Mouse (Mus musculus) hindbrain, embryonic 14.5 days (tissue): Measurements from ENCODE around the gene Hist1h2bf. TPM values are rescaled to one million over a fixed set of nuclear protein-coding genes. Genes with fewer than 3 reads are reported as not detected.
"Not testable (repeated sequence)": the region's sequence is repeated elsewhere in the genome, so short reads cannot be mapped to it uniquely, and the experiment has no call there.

Source experiments
- ATAC-seq: fragments of 200-750 bp; cut with Nextera tagmentation; 2 replicates; pipeline ENCODE4 v1.8.0; 2017; ENCODE audit warnings: moderate number of reproducible peaks, mild to moderate bottlenecking, moderate TSS enrichment, moderate library complexity; ENCODE audit not compliant: low FRiP score
- DNase-seq: peaks from one replicate; pipeline ENCODE4 v3.0.0-alpha.2; 2015; ENCODE audit warnings: low spot score
- H3K27ac ChIP-seq: fragments of 300-500 bp; sonication (generic); 2 replicates; pipeline ENCODE4 v1.5.1; 2014; ENCODE audit warnings: mild to moderate bottlenecking, moderate library complexity
- H3K27me3 ChIP-seq: fragments of 300-500 bp; sonication (generic); 2 replicates; pipeline ENCODE4 v1.6.1; 2014; ENCODE audit warnings: mild to moderate bottlenecking, low read length, mixed read lengths; ENCODE audit not compliant: control insufficient read depth, insufficient read depth
- H3K36me3 ChIP-seq: fragments of 300-500 bp; sonication (generic); replicated peaks from 2 replicates; pipeline ENCODE4 v1.6.1; 2014; ENCODE audit not compliant: control insufficient read depth, insufficient read depth
- H3K4me1 ChIP-seq: fragments of 300-500 bp; sonication (generic); replicated peaks from 2 replicates; pipeline ENCODE4 v1.6.1; 2014; ENCODE audit warnings: antibody characterized with exemption, low read length, mixed read lengths; ENCODE audit not compliant: control insufficient read depth, insufficient read depth
- H3K4me2 ChIP-seq: fragments of 300-500 bp; sonication (generic); replicated peaks from 2 replicates; pipeline ENCODE4 v1.6.1; 2014; ENCODE audit warnings: mild to moderate bottlenecking, moderate library complexity
- H3K4me3 ChIP-seq: fragments of 300-500 bp; sonication (generic); replicated peaks from 2 replicates; pipeline ENCODE4 v1.5.1; 2014; ENCODE audit warnings: mild to moderate bottlenecking, low read length
- H3K9ac ChIP-seq: fragments of 300-500 bp; sonication (generic); 2 replicates; pipeline ENCODE4 v1.6.1; 2014
- H3K9me3 ChIP-seq: fragments of 300-500 bp; sonication (generic); 2 replicates; pipeline ENCODE4 v1.6.1; 2016; ENCODE audit warnings: low read length; ENCODE audit not compliant: control insufficient read depth
- WGBS: fragments of 180-500 bp; shearing (Covaris S2); extraction: QIAGEN DNeasy Blood & Tissue Kit; methylation state at CpG from one replicate; pipeline ENCODE4 v1.1.7; 2014; 5-methylcytosine and 5-hydroxymethylcytosine counted together
- polyA plus RNA-seq: library from polyadenylated mRNA; unstranded; fragments of >200 nt; fragmentation: Nextera tagmentation; extraction: Ambion mirVana; gene quantifications from 2 replicates; pipeline ENCODE4 v1.2.1, GENCODE M21; 2014

Gene Hist1h2bf
- polyA plus RNA-seq, 1 experiment from 2014 or later, result 0.91 TPM

GRCm38 (mm10) chr13:23561883-23562659 lies 11.9 kb downstream of the Hist1h2bf start, which contains the start of gene Hist1h3e:
Gene Hist1h3e, minus strand, starts transcription at chr13:23562369.
- WGBS, result under 1% methylated on average over 46 of the region's 67 CpGs
- peak; percentile 96 for ATAC-seq
- not testable (repeated sequence) for H3K4me1 ChIP-seq, H3K36me3 ChIP-seq, H3K27me3 ChIP-seq, H3K9me3 ChIP-seq
- Histone ChIP-seq H3K27ac (peak within 1 kb of the TSS; percentile 96), H3K4me3 (peak within 1 kb of the TSS; percentile 34), H3K9ac (peak within 1 kb of the TSS; percentile 62), H3K4me2 (peak within 1 kb of the TSS; percentile 67)
- DNase-seq, result peak; percentile 98

DNA sequence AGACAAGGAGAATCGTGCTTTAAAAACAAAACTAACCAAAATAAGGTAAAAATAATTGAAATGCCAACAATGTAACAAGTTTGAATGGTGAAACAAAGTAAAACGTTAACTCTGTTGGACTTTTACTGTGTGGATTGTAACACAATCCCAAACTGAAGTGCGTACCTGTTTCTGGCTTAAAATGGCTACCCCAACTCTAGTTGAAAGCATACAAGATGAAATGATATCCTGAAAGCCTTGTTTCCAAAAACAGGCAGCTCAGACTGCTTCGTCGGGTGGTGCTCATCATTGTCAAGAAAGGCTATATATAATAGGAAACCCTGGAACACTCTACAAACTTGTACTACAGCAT lies 12.5 kb downstream of the Hist1h2bf start:
- Histone ChIP-seq H3K9ac (peak overlapping the region; percentile 62; the same call in 1 of the 2 replicates), H3K27ac (peak overlapping the region; percentile 96), H3K4me3 (peak overlapping the region; percentile 34), H3K4me2 (peak overlapping the region; percentile 67)
- not testable (repeated sequence) for H3K27me3 ChIP-seq, H3K36me3 ChIP-seq, ATAC-seq, H3K4me1 ChIP-seq, H3K9me3 ChIP-seq, DNase-seq
- 0% methylated on average over 2 of the region's 5 CpGs for WGBS

- not testable (repeated sequence) for H3K36me3 ChIP-seq, H3K9ac ChIP-seq, ATAC-seq, H3K27me3 ChIP-seq, H3K4me1 ChIP-seq, H3K9me3 ChIP-seq, DNase-seq, H3K27ac ChIP-seq, H3K4me3 ChIP-seq
- H3K4me2 ChIP-seq, result peak overlapping the region; percentile 29; the same call in 1 of the 2 replicates
- WGBS, result 13% methylated on average over 2 of the region's 2 CpGs
These were observed 13.3 kb downstream of the Hist1h2bf start for GRCm38 (mm10) chr13:23560699-23561098.

DNA sequence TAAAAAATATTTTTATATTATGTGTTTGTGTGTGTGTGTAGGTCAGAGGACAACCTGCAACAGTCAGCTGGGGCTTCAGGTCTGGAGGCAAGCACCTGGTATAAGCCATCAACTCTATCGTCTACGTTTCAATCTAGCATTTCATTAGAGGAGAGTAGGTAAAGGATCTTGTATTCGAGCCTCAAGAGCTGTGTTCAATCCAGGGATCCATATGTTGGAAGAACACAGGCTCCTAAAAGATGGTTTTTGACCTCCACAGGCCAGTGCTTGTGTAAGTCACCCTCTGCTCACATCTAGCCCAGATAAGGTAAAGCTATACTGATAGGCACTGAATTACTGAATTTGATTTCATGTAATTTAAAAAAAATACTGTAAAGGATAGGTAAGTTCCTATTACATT lies 17.1 kb downstream of the Hist1h2bf start:
- 81% methylated on average over 3 of the region's 3 CpGs for WGBS
- Histone ChIP-seq H3K27ac (no peak overlapping the region), H3K9ac (no peak overlapping the region)

GRCm38 (mm10) chr13:23555839-23556416 lies 18.1 kb downstream of the Hist1h2bf start:
- no peaks in the 10 kb centered on the region for H3K36me3 ChIP-seq

More for the DNA sequence above, 17.1 kb downstream of the Hist1h2bf start:
- ATAC-seq, result no peak
- Histone ChIP-seq H3K4me1 (peaks cover 16% of the 10 kb centered on the region), H3K4me3 (no peak overlapping the region), H3K27me3 (no peaks in the 10 kb centered on the region), H3K4me2 (peak overlapping the region; percentile 83), H3K9me3 (no peaks in the 10 kb centered on the region), H3K36me3 (no peaks in the 10 kb centered on the region)
- no peak for DNase-seq

DNA sequence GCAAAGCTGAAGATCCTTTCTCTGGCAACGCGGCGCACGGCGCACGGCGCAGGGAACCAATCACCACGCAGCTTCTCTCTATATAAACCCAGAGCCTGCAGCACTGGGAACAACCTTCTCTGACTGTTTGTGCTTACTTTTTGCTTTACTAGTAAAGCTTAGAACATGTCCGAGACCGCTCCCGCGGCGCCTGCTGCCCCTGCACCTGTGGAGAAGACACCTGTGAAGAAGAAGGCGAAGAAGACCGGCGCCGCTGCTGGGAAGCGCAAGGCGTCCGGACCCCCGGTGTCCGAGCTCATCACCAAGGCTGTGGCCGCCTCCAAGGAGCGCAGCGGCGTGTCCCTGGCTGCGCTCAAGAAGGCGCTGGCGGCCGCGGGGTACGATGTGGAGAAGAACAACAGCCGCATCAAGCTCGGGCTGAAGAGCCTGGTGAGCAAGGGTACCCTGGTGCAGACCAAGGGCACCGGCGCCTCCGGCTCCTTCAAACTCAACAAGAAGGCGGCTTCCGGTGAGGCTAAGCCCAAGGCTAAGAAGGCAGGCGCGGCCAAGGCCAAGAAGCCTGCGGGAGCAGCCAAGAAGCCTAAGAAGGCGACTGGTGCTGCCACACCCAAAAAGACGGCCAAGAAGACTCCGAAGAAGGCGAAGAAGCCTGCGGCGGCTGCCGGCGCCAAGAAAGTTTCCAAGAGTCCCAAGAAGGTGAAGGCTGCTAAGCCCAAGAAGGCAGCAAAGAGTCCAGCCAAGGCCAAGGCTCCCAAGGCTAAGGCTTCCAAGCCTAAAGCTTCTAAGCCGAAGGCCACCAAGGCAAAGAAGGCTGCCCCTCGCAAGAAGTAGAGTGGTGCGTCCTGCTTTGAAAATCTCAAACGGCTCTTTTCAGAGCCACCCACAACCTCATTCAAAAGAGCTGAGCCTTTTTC lies 18.8 kb downstream of the Hist1h2bf start:
- ATAC-seq, result peak; percentile 77

More at GRCm38 (mm10) chr13:23555839-23556416, 18.1 kb downstream of the Hist1h2bf start:
- DNase-seq (peak; percentile 94), ATAC-seq (peak; percentile 85)
- no peaks in the 10 kb centered on the region for H3K27me3 ChIP-seq
- peaks cover 20% of the 10 kb centered on the region for H3K4me1 ChIP-seq
- WGBS, result under 1% methylated on average over 18 of the region's 18 CpGs
- peak overlapping the region; percentile 46 for H3K4me3 ChIP-seq
- peak overlapping the region; percentile 83 for H3K4me2 ChIP-seq
- H3K9ac ChIP-seq, result peak overlapping the region; percentile 68
- H3K27ac ChIP-seq, result peak overlapping the region; percentile 88
- no peaks in the 10 kb centered on the region for H3K9me3 ChIP-seq

DNA sequence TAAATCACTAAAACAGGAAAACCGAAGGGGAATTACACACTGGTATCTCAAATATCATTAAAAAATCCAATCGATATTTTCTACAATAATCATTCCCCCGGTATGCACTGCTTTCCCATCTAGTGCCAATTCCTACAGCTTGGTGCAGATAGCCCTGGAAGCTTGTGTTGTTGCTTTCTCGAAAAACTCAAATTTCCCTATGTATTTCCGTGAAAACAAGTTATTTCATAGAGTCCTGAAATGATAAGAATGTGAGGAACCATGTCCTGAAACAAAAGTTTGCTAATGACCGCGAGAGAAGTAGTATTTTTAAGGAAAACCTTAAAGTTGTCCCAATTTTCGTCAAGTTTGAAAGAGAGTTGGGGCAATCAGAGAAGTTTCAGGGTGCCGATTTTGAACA lies 19.6 kb downstream of the Hist1h2bf start:
- H3K4me1 ChIP-seq, result peaks cover 25% of the 10 kb centered on the region
- peak overlapping the region; percentile 68 for H3K9ac ChIP-seq
- peak overlapping the region; percentile 88 for H3K27ac ChIP-seq
- no peak for DNase-seq
- H3K9me3 ChIP-seq, result no peaks in the 10 kb centered on the region
- H3K4me2 ChIP-seq, result peak overlapping the region; percentile 83
- ATAC-seq, result no peak
- WGBS, result 25% methylated on average over 9 of the region's 9 CpGs
- H3K27me3 ChIP-seq, result no peaks in the 10 kb centered on the region
- H3K36me3 ChIP-seq, result no peaks in the 10 kb centered on the region
- peak overlapping the region; percentile 46 for H3K4me3 ChIP-seq

More for the DNA sequence above, 18.8 kb downstream of the Hist1h2bf start:
- peak overlapping the region; percentile 46 for H3K4me3 ChIP-seq
- H3K4me1 ChIP-seq, result peaks cover 25% of the 10 kb centered on the region
- peak overlapping the region; percentile 68 for H3K9ac ChIP-seq
- peak; percentile 77 for DNase-seq
- H3K4me2 ChIP-seq, result peak overlapping the region; percentile 83
- under 1% methylated on average over 50 of the region's 54 CpGs for whole genome bisulfite sequencing
- no peaks in the 10 kb centered on the region for H3K9me3 ChIP-seq
- H3K27ac ChIP-seq, result peak overlapping the region; percentile 88
- no peaks in the 10 kb centered on the region for H3K27me3 ChIP-seq
- no peaks in the 10 kb centered on the region for H3K36me3 ChIP-seq

- H3K4me1 ChIP-seq, result peaks cover 25% of the 10 kb centered on the region
- ATAC-seq (no peak), DNase-seq (no peak)
- H3K9me3 ChIP-seq, result no peaks in the 10 kb centered on the region
- no peak within 1 kb of the TSS for H3K4me3 ChIP-seq
- no peaks in the 10 kb centered on the region for H3K27me3 ChIP-seq
- 0 out of 2 replicates have a peak within 1 kb of the TSS, but pooled peaks have one; percentile 88 for H3K27ac ChIP-seq
- 0 out of 2 replicates have a peak within 1 kb of the TSS, but pooled peaks have one; percentile 68 for H3K9ac ChIP-seq
- H3K4me2 ChIP-seq, result peak within 1 kb of the TSS; percentile 83
- no peaks in the 10 kb centered on the region for H3K36me3 ChIP-seq
These were observed 21.0 kb downstream of the Hist1h2bf start, which contains the start of gene Hist1h1d for GRCm38 (mm10) chr13:23552962-23553361. Gene Hist1h1d, plus strand, starts transcription at chr13:23553262.
